Mouse (Mus musculus) liver, adult (tissue): ENCODE data around the gene Mtg1.
A peak's percentile ranks its signal among the peaks of the same experiment; 100 is the strongest.

ENCODE experiments used
- GATA4 ChIP-seq: IDR thresholded peaks from 2 replicates; pipeline ENCODE4 v1.6.1; 2014; ENCODE audit warnings: mild to moderate bottlenecking, low read length; ENCODE audit not compliant: insufficient replicate concordance

Mtg1 gene

DNA sequence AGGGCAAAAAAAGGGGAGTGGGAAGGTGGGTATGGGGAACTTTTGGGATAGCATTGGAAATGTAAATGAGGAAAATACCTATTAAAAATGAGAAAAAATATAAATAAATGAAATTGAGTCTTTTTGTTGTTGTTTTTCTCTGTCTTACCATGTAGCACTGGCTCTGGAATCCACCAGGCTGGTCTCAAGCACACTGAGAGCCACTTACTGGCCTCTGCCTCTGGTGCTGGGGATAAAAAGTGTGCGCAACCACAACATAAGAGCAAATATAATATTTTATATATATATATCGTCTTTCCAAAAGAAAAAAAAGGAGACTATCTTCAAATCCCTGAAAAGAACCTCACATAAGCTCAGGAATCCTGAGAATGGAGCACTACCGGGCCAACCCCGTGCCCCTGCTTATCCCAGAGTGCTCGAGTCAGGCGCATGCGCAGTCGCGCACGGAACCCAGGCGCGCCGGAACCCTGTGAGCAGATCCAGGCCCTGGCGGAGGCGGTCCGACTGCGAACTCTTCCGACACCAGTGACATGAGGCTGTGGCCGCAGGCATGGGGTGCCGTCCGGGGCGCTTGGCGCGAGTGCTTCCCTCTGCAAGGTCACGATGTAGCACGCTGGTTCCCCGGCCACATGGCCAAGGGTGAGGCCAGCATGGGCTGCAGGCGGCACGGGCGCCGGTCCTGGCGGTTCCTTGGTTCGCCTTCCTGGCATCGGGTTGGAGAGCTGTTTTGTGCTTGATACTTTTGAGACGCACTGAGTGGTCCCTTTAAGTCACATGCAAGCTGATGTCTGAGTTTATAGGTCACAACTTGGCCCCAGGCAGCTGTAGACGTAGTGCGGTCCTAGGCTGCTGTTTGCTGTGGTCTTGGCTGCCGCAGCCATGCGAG, at the start of gene Mtg1:
TSS of gene Mtg1 (plus strand) at position 430 of the 886 bp plus-strand sequence.
- TF ChIP-seq GATA4 = 0 out of 2 replicates have a peak, but pooled peaks have one; percentile 72

DNA sequence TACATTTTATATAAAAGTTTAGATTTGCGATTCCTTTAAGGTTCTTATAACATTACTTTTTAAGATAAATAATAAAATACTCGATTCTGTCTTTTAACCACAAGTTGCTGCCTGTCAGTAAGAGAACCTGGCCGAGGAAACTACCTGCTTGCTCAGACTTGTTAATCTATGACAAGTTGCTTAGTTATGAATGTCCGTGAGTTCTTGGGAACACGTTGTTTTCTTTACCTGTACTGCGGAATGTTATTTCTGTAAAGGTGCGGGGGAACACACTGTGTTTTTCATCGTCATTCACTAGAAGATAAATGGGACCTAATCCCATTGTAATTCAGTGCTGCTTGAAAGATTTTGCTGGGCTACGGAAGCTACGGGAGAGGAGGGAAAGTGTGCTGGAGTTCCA, 46.8 kb upstream of the Mtg1 start:
- no peak for TF ChIP-seq GATA4

DNA sequence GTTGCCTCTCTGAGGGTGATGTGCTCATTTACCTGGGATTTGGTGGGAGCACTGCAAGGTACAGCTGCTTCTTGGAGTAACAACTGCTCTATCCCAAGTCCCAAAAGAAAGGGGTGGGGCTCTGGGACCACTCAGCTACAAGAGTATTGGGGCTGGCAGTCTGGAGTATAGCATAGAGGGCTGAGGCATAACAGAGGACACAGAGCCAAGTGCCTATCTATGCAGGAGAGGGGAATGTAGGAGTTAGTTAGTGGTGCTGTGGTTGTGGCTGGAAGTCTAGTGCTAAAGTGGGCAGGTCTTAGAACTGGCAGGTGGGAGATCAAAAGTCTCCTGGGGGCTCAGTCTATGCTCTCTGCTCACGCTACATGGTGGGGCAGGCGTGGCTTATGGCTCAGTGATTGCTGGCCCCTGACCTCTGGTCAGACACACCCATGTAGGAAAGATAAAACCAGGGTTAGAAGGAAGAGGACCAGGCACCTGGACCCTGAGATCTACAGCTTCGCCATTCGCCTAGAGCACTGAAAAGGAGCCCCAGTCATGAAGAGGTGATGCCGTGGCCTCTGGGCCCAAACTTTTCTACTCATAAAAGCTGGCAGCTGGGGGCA, 44.3 kb upstream of the Mtg1 start, which contains the start of gene Prap1:
TSS of gene Prap1 (plus strand) at position 472 of the 605 bp plus-strand sequence.
- TF ChIP-seq GATA4 = no peak

DNA sequence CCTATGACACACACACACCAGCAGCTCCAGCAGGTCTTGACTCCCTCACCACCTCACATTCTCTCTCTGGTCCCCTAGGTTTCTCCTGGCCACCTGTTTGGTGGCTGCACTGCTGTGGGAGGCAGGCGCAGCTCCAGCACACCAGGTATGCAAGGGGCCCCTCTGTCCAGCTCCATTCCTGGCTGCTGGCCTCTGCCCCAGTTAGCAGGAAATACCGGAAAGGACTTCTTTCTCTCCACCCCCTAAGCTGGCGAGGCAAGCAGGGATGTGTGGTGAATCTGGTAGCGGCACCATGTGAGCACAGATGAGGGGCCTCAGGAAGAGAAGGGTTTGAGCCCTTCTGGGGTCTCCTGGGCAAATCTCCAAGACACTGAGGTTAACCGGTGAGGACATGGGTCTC, 42.4 kb upstream of the Mtg1 start:
- TF ChIP-seq GATA4 = no peak

DNA sequence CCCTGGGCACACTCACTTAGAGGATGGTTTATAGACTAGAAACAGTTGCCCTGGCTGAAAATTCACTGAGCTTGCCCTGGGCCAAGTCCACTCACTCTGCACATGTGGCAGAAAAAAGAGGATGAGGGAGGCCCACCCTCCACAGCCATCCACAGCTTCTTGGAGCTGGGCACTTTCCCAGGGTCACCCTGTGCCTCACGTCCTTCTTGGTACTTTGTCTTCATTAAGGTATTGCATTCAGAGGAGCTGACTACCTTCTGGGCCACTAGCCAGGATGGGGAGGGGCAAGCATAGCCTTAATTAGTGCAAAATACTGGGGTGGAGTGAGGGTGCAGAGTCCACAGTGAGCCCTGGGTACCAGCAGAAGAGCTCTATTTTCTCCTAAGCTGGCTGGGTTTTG, 41.8 kb upstream of the Mtg1 start:
- no peak for TF ChIP-seq GATA4

DNA sequence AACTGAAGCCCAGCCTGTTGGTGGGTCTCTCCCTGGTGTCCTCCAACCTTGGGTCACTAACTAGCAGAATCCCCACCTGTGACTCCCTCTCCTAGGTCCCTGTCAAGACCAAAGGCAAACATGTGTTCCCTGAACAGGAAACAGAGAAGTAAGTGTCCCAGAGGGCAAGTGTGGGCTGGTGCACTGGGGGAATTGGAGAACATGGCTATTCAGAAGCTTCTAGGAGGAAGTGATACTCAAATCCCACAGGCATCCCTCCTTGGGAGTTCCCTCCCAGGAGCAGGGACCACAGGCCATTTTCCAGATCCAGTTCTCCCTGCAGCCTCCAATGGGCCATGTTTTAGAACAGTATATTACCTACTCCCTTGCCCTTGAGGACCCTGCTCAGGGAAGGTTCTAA, 41.3 kb upstream of the Mtg1 start:
- no peak for TF ChIP-seq GATA4

DNA sequence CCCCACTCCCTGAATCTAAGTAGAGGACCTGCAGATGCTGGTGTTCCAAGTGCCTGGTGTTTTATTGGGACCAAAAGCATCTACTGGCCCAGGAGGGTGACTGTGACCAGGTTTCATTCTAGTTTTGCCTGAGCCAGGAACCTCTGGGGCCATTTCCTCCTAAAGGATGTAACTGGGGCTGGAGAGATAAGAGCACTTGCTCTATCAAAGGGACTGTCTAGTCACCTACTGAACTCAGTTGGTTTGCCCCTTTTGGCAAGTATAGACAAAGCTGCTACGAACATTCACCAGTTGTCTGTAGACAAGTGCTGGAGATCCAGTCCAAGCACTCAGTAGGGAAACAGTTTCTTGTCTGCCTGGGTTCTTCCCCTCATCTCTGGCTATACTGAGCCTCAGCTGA, 38.9 kb upstream of the Mtg1 start:
- no peak for TF ChIP-seq GATA4

DNA sequence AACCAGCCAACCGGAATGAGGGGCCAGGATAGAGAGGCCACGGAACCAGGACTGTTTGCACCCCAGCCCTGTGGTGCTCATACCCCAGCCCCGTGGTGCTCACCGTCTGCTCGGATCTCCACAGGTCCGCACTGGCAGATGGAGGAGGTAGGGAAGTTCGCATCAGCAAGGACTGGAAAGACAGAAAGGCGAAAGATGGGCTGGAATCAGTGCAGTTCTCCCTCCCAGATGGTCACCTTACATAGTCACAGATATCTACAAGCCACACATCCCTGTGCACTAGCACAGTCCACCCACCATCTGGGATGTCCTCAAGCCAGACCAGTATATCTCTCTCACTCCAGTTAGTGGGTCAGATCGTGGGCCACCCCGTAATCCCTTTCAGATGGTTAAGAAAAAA, 35.9 kb upstream of the Mtg1 start:
- TF ChIP-seq GATA4 = no peak

DNA sequence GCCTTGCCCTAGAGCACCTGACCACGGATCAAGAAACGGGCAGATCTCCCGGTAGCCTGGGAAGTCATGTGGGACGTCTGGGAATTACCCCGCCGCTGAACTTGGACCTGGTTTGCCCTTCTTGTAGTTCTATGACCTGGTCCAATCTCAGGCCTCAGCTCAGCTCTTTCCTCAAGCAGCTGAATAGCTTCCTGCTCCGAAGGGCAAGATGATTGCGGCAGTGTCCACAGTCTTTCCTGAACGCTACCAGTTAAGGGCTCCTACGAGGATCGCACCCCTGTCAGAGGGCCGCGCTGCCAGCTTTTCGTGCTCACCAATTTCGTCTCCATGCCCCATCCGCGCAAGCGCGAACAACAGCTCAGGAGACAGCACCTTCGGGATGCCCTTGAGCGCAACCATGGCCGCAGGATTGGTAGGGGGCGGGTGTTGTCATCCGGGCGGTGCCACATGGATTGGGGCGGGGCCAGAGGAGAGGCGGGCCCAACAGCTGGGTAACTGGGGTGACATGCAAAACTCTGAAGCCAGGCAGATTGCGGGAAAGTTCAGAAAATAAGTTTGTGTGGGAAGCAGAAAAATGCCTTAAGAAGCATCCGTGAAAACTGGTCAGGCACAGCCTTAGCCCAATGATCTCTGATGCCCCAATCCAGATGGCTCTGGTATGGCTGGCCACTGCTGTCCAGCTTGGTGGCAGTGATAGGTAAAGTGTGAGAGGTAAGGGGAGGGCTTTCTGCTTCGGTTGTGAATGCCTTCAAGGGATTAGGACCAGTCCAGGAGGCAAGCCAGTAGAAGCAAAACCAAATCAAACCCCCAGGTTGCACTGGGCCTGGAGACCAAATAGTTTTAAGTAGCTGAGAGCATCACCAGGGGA, 35.1 kb upstream of the Mtg1 start, which contains the start of gene Fuom:
TSS of gene Fuom (minus strand) at position 449 of the 868 bp plus-strand sequence.
- no peak for TF ChIP-seq GATA4

DNA sequence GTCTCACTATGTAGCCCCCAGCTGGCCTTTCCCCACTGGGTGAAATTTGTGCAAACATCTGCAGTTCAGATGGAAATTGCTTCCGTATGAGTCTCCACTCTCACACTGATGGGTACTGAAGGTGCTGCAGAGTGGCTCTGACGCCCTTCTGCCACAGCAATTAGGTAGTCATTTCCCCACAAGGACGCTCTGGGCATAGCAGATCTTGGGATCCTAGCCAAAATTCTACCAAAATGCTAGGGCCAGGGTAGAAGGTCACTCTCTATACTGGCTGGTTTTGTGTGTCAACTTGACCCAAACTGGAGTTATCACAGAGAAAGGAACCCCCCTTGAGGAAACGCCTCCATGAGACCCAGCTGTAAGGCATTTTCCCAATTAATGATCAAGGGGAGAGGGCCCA, 33.4 kb upstream of the Mtg1 start:
- no peak for TF ChIP-seq GATA4

DNA sequence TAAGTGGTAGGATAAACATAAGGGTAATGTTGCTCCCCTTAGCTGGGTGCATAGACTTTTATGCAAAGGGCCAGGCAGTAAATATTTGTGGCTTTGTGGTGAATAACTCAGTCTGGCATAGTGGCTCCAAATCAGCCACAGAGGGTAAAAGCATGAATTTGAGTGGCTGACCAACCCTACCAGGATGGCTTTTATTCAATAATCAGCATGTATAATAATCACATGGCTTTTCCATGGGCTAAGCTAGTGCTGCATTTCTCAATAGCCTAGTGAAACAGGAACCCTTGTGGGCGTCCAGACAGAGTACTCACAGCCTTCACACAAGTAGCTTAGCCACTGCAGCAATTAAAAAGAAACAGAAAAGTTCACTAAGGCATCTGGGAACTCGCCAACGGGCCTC, 25.4 kb upstream of the Mtg1 start:
- no peak for TF ChIP-seq GATA4

DNA sequence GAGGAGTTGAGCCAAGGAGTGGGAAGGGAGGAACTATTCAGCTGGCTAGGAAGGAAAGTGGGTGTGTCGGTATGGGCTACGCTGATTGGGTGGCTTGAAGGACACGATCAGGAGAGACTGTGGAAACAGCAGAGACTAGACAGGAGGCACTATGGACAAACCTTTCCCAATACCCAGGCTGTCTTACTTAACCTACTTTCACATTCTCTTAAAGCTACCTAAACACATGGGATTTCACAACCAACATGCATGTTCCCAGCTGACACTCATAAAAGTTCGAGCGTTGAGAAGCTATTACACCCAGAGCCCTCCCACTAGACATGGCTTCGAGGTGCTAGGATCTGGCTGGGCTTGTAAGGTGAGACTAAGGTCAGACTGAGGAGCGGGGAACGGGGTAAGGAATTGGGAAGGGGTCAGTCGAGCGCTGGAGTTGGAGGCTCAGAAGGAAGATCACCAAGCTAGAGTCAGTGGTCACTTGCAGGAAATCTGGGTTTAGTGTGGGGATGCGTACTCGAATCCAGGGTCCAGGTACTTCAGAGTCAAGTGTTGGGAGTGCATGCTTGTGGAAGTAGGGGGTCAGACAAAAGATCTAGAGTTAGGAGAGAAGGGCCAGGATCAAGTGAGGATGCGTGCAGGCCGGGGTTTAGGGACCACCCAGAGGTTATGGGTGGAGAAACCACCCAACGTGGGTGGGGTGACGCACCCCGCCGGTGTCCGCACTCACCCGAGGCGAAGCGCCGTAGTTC, 21.6 kb upstream of the Mtg1 start, which contains the start of gene Paox:
TSS of gene Paox (plus strand) at position 217 of the 746 bp plus-strand sequence.
- no peak for TF ChIP-seq GATA4

DNA sequence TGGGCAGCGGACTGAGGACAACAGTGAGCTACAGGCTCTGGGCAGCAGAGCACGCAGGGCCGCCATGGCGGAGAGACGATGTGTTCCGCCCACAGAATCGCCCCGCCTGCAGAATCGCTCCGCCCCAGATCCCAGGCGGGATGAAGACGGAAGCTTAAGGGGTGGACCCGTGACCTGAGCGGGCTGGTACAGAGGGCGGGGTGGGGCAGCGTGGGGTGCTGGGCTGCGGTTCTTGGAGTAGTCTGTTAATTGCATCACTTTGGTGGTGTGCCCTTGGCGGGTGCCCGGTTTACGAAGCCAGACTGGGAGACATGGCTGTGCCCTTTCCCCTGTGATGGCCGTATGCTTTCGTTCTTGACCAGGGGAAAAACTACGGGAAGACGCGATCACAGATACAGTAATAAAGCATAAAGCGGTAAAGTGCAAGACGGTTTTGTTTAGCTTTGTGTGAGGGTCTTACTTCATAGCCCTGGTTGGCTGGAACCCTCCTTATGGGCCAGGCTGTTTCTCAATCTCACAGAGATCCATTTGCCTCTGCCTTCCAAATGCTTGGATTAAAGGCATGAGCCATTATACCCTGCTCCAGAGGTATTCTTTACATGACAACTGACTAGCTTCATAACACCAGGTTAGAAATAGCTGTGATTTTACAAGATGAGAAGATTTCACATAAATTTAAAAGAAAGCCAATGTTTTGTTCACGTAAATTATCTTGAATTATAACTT, 20.9 kb upstream of the Mtg1 start, which contains the start of gene Echs1:
TSS of gene Echs1 (minus strand) at position 148 of the 726 bp plus-strand sequence.
- peak; percentile 10; the same call in 1 of the 2 replicates for TF ChIP-seq GATA4

DNA sequence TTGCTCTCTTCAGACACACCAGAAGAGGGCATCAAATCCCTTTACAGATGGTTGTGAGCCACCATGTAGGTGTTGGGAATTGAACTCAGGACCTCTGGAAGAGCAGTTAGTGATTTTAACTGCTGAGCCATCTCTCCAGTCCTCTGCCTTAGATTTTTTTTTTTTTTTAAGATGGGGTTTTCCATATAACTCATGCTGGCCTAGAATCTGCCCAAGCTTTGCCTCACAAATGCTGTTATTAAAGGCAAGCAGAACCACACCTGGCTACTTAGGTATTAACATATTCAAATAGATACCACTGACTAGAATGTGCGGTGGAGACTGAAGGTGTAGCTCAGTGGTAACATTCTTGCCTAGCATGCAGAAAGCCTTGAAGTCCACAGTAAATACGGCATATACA, 16.9 kb upstream of the Mtg1 start:
- TF ChIP-seq GATA4 = no peak
